Mouse (Mus musculus) cerebellum, adult 2 months (tissue): ENCODE measurements at regions not wholly inside any gene's neighbourhood (a gene's known extent, or its start where the extent isn't known, plus 50 kb on each side); places are given as distances from the start of the nearest gene placed in this dataset.

Experiments used
- CTCF ChIP-seq: fragments of 200-500 bp; IDR thresholded peaks from 2 replicates; pipeline ENCODE4 v1.5.1; 2011; ENCODE audit warnings: low read depth, mild to moderate bottlenecking, control low read depth, low read length, moderate library complexity, borderline replicate concordance; ENCODE audit not compliant: insufficient read depth
- POLR2A ChIP-seq: fragments of 200-500 bp; IDR thresholded peaks from 2 replicates; pipeline ENCODE4 v1.6.1; 2011; ENCODE audit warnings: low read length, control low read depth, borderline replicate concordance; ENCODE audit not compliant: insufficient read depth

GRCm38 (mm10) chr8:113191537-113191936 lies 443.9 kb upstream of the Mon1b start:
- TF ChIP-seq POLR2A (no peak), CTCF (no peak)
